Mouse (Mus musculus) megakaryocyte, embryonic 14.5 days (primary cell): ENCODE measurements around the gene Rps6kc1.

Experiments used
- FLI1 ChIP-seq: IDR thresholded peaks from 2 replicates; pipeline ENCODE4 v1.6.1; 2012; ENCODE audit warnings: low read length, inconsistent platforms, mixed read lengths
- GATA1 ChIP-seq: IDR thresholded peaks from 3 replicates; pipeline ENCODE4 v1.6.1; 2012; ENCODE audit warnings: mixed read lengths, low read length, inconsistent platforms, borderline replicate concordance

DNA sequence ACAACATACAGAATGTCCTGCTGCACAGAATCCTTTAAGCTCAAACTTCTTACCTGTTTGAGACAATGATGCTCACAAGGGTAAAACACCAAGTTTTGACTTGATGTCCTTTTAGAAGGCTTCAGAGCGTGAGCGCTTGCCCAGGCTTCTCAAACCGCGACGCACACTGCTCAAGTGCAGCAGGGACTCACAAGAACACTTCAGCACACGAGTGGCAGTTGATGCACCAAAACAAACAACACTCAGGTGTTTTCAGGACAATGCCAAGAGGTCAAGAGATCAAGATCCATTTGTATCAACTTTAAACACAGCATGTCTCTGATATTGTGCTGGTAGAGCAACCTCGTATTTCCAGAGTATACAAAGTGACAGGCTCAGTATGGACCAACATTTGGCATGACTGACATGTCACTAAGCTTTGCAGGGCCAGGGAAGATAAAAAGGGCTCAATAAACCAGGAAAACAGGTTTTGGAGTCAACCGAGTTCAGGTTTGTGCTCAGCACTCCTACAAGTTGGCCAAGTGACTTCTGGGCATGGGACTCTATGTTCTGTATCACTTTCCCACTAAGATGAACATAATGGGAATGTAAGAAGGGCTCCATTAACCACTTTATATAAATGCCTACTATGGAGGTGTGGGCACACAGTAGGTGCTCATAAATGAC lies 78.5 kb downstream of the Rps6kc1 start:
- TF ChIP-seq GATA1 = no peak
- TF ChIP-seq FLI1 = no peak
